Mouse (Mus musculus) ES-Bruce4 (cell line): ENCODE results near the gene Card10. TPM values are rescaled to one million over a fixed set of nuclear protein-coding genes. Genes with fewer than 3 reads are reported as not detected.
"Not testable (repeated sequence)": the region's sequence is repeated elsewhere in the genome, so short reads cannot be mapped to it uniquely, and the experiment has no call there.

Source experiments
- H3K27ac ChIP-seq: 2 replicates; pipeline ENCODE4 v1.5.1; 2012; ENCODE audit warnings: low read length, inconsistent platforms; ENCODE audit not compliant: insufficient read depth
- H3K27me3 ChIP-seq: 2 replicates; pipeline ENCODE4 v1.6.1; 2012; ENCODE audit warnings: mild to moderate bottlenecking, low read length, inconsistent platforms; ENCODE audit not compliant: control insufficient read depth, poor library complexity, insufficient read depth, severe bottlenecking
- H3K36me3 ChIP-seq: 2 replicates; pipeline ENCODE4 v1.6.1; 2012; ENCODE audit warnings: inconsistent platforms, mild to moderate bottlenecking, low read length, moderate library complexity; ENCODE audit not compliant: control insufficient read depth, poor library complexity, insufficient read depth, severe bottlenecking
- H3K4me1 ChIP-seq: one replicate; pipeline ENCODE4 v1.8.1; 2011; ENCODE audit warnings: low read length; ENCODE audit not compliant: control insufficient read depth, insufficient read depth
- H3K4me3 ChIP-seq: 2 replicates; pipeline ENCODE4 v1.5.1; 2011; ENCODE audit warnings: low read depth, mild to moderate bottlenecking, low read length
- H3K9ac ChIP-seq: 2 replicates; pipeline ENCODE4 v1.6.1; 2012; ENCODE audit warnings: low read depth, mild to moderate bottlenecking, inconsistent platforms; ENCODE audit not compliant: poor library complexity, severe bottlenecking
- H3K9me3 ChIP-seq: replicated peaks from 2 replicates; pipeline ENCODE4 v1.6.1; 2012; ENCODE audit warnings: mild to moderate bottlenecking, low read length, inconsistent platforms; ENCODE audit not compliant: control insufficient read depth, poor library complexity, insufficient read depth, severe bottlenecking
- CTCF ChIP-seq: IDR thresholded peaks from one replicate; pipeline ENCODE4 v1.8.1; 2011; ENCODE audit warnings: low read depth, low read length
- EP300 ChIP-seq: IDR thresholded peaks from 2 replicates; pipeline ENCODE4 v1.6.1; 2011; ENCODE audit warnings: low read depth, low read length; ENCODE audit not compliant: insufficient read depth
- POLR2A ChIP-seq: IDR thresholded peaks from one replicate; pipeline ENCODE4 v1.8.1; 2011; ENCODE audit warnings: low read length; ENCODE audit not compliant: insufficient read depth
- polyA plus RNA-seq: library from polyadenylated mRNA; stranded (reverse); fragments of >200 nt; gene quantifications from 2 replicates; pipeline ENCODE4 v1.2.4, GENCODE M21; 2011; ENCODE audit warnings: low read depth; ENCODE audit not compliant: missing spikeins, insufficient read depth, insufficient read length

Card10 gene
- 19.6 and 21.5 TPM in 2 replicates for polyA plus RNA-seq

DNA sequence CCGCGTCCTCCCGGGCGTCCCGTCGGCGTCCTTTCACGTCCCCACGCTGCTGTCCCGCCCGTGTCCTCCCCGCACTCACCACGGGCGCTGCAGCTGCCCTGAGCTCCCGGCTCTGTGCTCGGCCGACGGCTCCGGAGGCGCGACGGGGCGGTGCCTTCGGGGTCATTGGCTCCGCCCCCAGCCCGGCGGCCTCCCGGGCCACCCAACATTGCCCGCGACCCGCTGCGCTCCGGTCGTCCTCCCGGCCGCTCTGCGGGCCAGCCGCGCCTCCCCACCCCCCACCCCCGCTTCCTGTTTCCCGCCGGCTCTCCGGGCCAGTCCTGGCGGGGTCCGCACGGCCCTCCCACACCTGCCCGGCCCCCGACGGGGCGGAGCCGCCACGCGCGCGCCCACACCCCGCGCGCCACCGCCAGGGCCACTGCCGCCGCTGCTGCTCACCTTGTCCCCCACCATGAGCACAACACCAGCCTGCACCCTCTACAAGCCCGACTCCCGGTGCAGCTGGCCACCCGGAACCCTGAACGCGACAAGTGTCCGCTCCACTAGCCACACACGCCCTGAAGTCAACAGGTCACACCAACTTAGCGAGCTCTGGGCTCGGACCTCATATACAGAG lies at the start of gene Card10:
Gene Card10, minus strand, starts transcription at position 267 of the 616 bp plus-strand sequence.
- no peaks in the 10 kb centered on the region for H3K27me3 ChIP-seq
- TF ChIP-seq EP300: 0 out of 2 replicates have a peak, but pooled peaks have one; percentile 27
- TF ChIP-seq CTCF: no peak

DNA sequence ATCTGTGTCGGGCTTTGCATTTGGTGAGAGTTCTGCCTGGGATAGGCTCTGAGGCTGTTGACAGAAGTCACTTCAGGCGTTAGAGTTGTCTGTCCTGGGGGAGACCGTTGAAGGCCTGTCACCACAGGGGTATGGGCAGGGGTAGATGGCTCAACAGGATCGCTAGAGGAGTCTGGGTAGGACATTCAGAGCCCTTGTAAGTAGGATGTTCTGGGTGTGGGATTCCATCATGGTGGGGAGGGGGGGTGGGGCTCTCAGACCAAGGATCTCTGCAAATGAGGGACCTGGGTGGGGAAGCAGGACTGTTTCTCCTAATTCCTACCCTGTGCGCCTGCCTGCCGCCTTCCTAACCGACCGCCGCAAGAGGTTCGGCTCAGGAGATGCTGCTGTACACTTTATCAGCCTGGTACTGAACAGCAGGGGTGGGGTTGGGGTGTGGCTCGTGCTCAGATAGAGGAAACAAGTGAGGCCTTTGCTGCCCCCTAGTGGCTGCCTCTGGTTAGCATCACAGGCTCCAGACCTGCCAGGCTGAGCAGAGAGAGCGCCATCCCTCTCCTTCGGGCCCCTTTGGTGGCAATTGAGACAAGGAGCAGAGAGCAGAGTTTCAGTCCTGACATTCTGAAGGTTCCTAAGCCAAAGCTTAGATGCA lies 48.8 kb upstream of the Card10 start:
- Histone ChIP-seq H3K9me3 (no peaks in the 10 kb centered on the region), H3K36me3 (no peaks in the 10 kb centered on the region), H3K4me1 (peaks cover 4% of the 10 kb centered on the region), H3K9ac (no peak overlapping the region), H3K4me3 (no peak overlapping the region), H3K27me3 (no peaks in the 10 kb centered on the region), H3K27ac (no peak overlapping the region)
- 0 out of 2 replicates have a peak, but pooled peaks have one; percentile 52 for TF ChIP-seq EP300
- TF ChIP-seq CTCF: peak; percentile 90
- TF ChIP-seq POLR2A: no peak

More for the DNA sequence above, at the start of gene Card10:
- Histone ChIP-seq H3K9me3 (no peaks in the 10 kb centered on the region), H3K27ac (peak within 1 kb of the TSS; percentile 98), H3K4me3 (peak within 1 kb of the TSS; percentile 79), H3K4me1 (peaks cover 19% of the 10 kb centered on the region), H3K36me3 (no peaks in the 10 kb centered on the region), H3K9ac (peak within 1 kb of the TSS; percentile 86)

DNA sequence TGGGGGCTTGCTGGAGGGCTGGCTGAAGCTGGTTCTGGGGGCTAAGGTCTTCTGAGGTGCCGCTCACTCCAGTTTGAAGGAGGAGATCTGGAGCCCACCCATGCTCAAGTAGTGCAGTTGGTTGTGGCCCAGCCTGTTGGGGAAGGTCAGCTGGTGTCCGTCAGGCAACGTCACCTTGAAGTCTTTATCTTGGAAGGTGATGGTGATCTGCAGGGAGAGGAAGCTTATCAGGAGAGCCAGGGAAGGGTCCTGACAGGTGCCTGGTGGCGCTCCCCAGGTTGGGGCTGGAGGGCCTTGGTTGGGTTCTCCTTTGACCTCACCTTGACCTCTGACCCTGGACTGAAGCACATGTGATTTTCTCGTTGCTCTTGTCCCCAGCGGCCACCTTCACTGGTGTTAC lies 48.1 kb upstream of the Card10 start:
- no peaks in the 10 kb centered on the region for H3K36me3 ChIP-seq
- H3K27ac ChIP-seq: no peak overlapping the region
- no peaks in the 10 kb centered on the region for H3K27me3 ChIP-seq
- H3K9ac ChIP-seq: no peak overlapping the region
- H3K9me3 ChIP-seq: no peaks in the 10 kb centered on the region
- peaks cover 7% of the 10 kb centered on the region for H3K4me1 ChIP-seq
- no peak for TF ChIP-seq CTCF
- no peak for TF ChIP-seq POLR2A
- no peak overlapping the region for H3K4me3 ChIP-seq

DNA sequence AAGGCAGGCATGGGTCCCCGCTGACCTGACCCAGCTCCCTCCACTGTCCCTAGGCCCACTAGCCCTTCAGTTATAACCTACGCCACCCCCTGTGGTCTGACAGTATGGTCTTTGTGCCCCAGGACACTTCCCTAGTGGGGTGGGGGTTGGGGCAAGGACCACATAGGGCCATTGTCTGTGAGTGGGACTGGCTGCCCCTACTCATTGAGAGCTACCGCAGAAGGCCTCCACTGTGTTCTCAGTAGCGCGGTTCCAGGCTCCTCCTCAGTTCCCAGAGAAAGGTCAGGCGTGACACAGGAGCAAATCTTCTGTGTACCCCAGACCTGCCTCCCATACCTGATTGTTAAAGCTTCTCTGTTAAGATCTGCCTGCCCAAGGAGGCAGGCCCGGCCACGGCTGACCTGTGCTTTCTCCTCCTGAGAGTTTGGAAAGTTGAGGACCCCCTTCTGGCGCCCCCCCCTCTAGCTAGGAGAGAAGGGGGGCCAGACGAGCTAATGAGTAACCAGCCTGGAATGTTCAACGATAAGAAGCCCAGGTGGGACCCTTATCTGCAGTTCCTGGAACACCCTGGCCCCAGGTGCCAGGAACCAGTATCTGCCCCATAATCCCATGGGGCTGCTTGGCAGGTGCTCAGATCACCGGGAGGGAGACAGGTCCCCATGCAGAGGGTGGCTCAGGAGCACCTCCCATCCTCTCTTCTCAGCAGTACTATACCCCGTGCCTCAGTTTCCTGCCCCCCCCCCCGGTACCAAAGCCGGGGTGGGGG lies 47.4 kb upstream of the Card10 start:
- no peaks in the 10 kb centered on the region for H3K27me3 ChIP-seq

DNA sequence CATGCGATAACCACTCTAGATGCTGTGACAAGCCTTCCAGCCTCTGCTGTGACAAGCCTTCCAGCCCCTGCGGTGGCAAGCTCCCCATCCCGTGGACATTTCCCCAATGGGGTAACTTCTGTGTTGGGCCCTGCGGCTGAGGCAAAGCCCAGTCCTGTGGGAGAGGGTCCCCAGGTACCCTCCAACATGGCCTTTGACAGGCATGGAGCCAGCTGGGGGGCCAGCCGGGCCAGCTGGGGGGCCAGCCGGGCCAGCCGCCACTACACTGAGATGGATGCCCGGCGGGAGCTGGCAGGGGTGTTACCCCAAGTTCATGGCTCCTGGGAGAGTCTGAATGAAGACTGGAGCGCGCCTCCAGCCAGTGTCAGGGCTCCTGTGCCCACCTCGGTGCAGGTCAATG lies 46.6 kb upstream of the Card10 start:
- Histone ChIP-seq H3K27me3 (no peaks in the 10 kb centered on the region), H3K36me3 (no peaks in the 10 kb centered on the region), H3K9me3 (no peaks in the 10 kb centered on the region), H3K4me3 (no peak overlapping the region), H3K9ac (no peak overlapping the region), H3K4me1 (peaks cover 7% of the 10 kb centered on the region), H3K27ac (no peak overlapping the region)
- TF ChIP-seq CTCF: no peak
- TF ChIP-seq POLR2A: no peak
- no peak for TF ChIP-seq EP300

More for the DNA sequence above, 47.4 kb upstream of the Card10 start:
- no peak overlapping the region for H3K4me3 ChIP-seq
- no peaks in the 10 kb centered on the region for H3K36me3 ChIP-seq
- no peak overlapping the region for H3K9ac ChIP-seq
- H3K4me1 ChIP-seq: peaks cover 7% of the 10 kb centered on the region
- no peaks in the 10 kb centered on the region for H3K9me3 ChIP-seq
- no peak overlapping the region for H3K27ac ChIP-seq
- no peak for TF ChIP-seq EP300

DNA sequence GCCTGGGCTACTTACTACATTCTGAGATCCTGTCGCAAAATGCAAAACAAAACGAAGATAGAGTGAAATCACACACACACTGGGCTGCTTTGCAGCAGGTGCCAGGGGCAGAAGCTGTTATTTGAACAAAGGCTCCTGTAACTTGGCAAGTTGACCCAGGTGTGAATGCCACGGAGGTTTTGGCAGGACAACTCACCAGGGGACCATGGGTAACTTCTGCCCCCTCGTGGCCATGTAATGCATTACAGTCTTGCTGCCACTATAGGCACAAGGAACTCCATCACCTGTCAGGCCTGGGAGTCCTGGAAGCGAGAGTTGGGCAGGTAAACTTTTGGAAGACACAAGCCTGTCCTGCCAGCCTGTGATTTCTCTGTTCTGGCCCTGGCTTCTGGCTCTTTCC lies 45.6 kb upstream of the Card10 start:
- H3K36me3 ChIP-seq: no peaks in the 10 kb centered on the region
- H3K9me3 ChIP-seq: no peaks in the 10 kb centered on the region
- no peak overlapping the region for H3K9ac ChIP-seq
- no peaks in the 10 kb centered on the region for H3K27me3 ChIP-seq
- peaks cover 10% of the 10 kb centered on the region for H3K4me1 ChIP-seq
- no peak overlapping the region for H3K27ac ChIP-seq
- H3K4me3 ChIP-seq: no peak overlapping the region
- no peak for TF ChIP-seq POLR2A
- TF ChIP-seq EP300: no peak
- peak; percentile 89 for TF ChIP-seq CTCF

DNA sequence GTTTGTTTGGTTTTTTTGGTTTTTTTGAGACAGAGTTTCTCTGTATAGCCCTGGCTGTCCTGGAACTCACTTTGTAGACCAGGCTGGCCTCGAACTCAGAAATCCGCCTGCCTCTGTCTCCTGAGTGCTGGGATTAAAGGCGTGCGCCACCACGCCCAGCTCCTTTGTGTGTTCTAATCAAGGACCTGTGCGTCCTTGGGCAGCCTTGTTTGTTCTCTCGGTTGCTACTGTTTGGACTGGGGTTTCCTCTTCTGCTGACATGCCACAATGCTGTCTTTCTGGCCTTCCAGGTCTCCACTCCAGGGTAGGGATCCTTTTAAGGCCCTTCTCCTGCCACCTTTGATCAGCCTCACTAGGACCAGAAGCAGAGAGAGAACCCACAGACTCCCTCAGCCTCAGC lies 44.0 kb upstream of the Card10 start:
- H3K4me1 ChIP-seq: peaks cover 10% of the 10 kb centered on the region
- H3K27me3 ChIP-seq, H3K36me3 ChIP-seq: not testable (repeated sequence)

More for the DNA sequence above, 44.0 kb upstream of the Card10 start:
- H3K9me3 ChIP-seq, H3K9ac ChIP-seq, H3K27ac ChIP-seq, H3K4me3 ChIP-seq: not testable (repeated sequence)
